Mouse (Mus musculus): ENCODE data around the gene Cntnap2. TPM values are rescaled to one million over a fixed set of nuclear protein-coding genes. Genes with fewer than 3 reads are reported as not detected.

Cntnap2 gene
- polyA plus RNA-seq, 1 experiment from 2014 or later, result 4.7 TPM

- H3K36me3 ChIP-seq, result no peaks in the 10 kb centered on the region
- H3K4me1 ChIP-seq, result peaks cover 8% of the 10 kb centered on the region
- no peak overlapping the region for H3K9ac ChIP-seq
- H3K27me3 ChIP-seq, result no peaks in the 10 kb centered on the region
- no peak for ATAC-seq (ENCODE audit: low FRiP score, low read depth)
- H3K4me2 ChIP-seq (replicated peaks), result no peak overlapping the region
- H3K27ac ChIP-seq, result no peak overlapping the region
- no peaks in the 10 kb centered on the region for H3K9me3 ChIP-seq
- no peak overlapping the region for H3K4me3 ChIP-seq
- WGBS, result 3% methylated on average over 1 of the region's 1 CpGs
These were observed 307.3 kb downstream of the Cntnap2 start for GRCm38 (mm10) chr6:45366442-45366841.

GRCm38 (mm10) chr6:45381126-45381525 is 322.0 kb downstream of the Cntnap2 start:
- Histone ChIP-seq H3K9ac (no peak overlapping the region), H3K27ac (no peak overlapping the region), H3K27me3 (no peaks in the 10 kb centered on the region), H3K4me3 (no peak overlapping the region), H3K4me2 (replicated peaks) (no peak overlapping the region), H3K36me3 (no peaks in the 10 kb centered on the region), H3K4me1 (no peaks in the 10 kb centered on the region), H3K9me3 (no peaks in the 10 kb centered on the region)
- no peak for ATAC-seq (ENCODE audit: low FRiP score, low read depth)
- WGBS, result 66% methylated on average over 7 of the region's 7 CpGs

GRCm38 (mm10) chr6:45389034-45389433 is 329.9 kb downstream of the Cntnap2 start:
- Histone ChIP-seq H3K36me3 (no peaks in the 10 kb centered on the region), H3K4me1 (no peaks in the 10 kb centered on the region), H3K9ac (no peak overlapping the region), H3K9me3 (no peaks in the 10 kb centered on the region), H3K27ac (no peak overlapping the region), H3K4me3 (no peak overlapping the region), H3K4me2 (replicated peaks) (no peak overlapping the region), H3K27me3 (no peaks in the 10 kb centered on the region)
- ATAC-seq (ENCODE audit: low FRiP score, low read depth), result no peak
- WGBS, result 41% methylated on average over 1 of the region's 1 CpGs

GRCm38 (mm10) chr6:45413629-45414028 is 354.5 kb downstream of the Cntnap2 start:
- Histone ChIP-seq H3K27me3 (no peaks in the 10 kb centered on the region), H3K4me3 (no peak overlapping the region), H3K36me3 (no peaks in the 10 kb centered on the region), H3K9me3 (no peaks in the 10 kb centered on the region), H3K4me1 (no peaks in the 10 kb centered on the region), H3K4me2 (replicated peaks) (no peak overlapping the region), H3K9ac (no peak overlapping the region), H3K27ac (no peak overlapping the region)
- 84% methylated on average over 2 of the region's 2 CpGs for WGBS
- no peak for ATAC-seq (ENCODE audit: low FRiP score, low read depth)

- H3K36me3 ChIP-seq, result no peaks in the 10 kb centered on the region
- H3K27ac ChIP-seq, result no peak overlapping the region
- H3K4me2 ChIP-seq (replicated peaks), result no peak overlapping the region
- no peak overlapping the region for H3K4me3 ChIP-seq
- no peaks in the 10 kb centered on the region for H3K9me3 ChIP-seq
- ATAC-seq (ENCODE audit: low FRiP score, low read depth), result no peak
- no peaks in the 10 kb centered on the region for H3K4me1 ChIP-seq
- WGBS, result 94% methylated on average over 1 of the region's 1 CpGs
- no peaks in the 10 kb centered on the region for H3K27me3 ChIP-seq
- no peak overlapping the region for H3K9ac ChIP-seq
These were observed 396.3 kb downstream of the Cntnap2 start for GRCm38 (mm10) chr6:45455424-45455823.

- H3K9me3 ChIP-seq, result no peaks in the 10 kb centered on the region
- WGBS, result 79% methylated on average over 3 of the region's 3 CpGs
- H3K4me2 ChIP-seq (replicated peaks), result no peak overlapping the region
- H3K36me3 ChIP-seq, result no peaks in the 10 kb centered on the region
- no peak overlapping the region for H3K27ac ChIP-seq
- no peak overlapping the region for H3K4me3 ChIP-seq
- no peak for ATAC-seq (ENCODE audit: low FRiP score, low read depth)
- no peak overlapping the region for H3K9ac ChIP-seq
- no peaks in the 10 kb centered on the region for H3K27me3 ChIP-seq
- H3K4me1 ChIP-seq, result no peaks in the 10 kb centered on the region
These were observed 459.1 kb downstream of the Cntnap2 start for GRCm38 (mm10) chr6:45518221-45518620.

GRCm38 (mm10) chr6:45536999-45537398 is 477.8 kb downstream of the Cntnap2 start:
- no peaks in the 10 kb centered on the region for H3K9me3 ChIP-seq
- no peaks in the 10 kb centered on the region for H3K4me1 ChIP-seq
- no peaks in the 10 kb centered on the region for H3K27me3 ChIP-seq
- H3K27ac ChIP-seq, result no peak overlapping the region
- ATAC-seq (ENCODE audit: low FRiP score, low read depth), result no peak
- no peak overlapping the region for H3K4me2 ChIP-seq (replicated peaks)
- no peaks in the 10 kb centered on the region for H3K36me3 ChIP-seq
- no peak overlapping the region for H3K4me3 ChIP-seq
- no peak overlapping the region for H3K9ac ChIP-seq
- 52% methylated on average over 2 of the region's 2 CpGs for WGBS

- Histone ChIP-seq H3K9me3 (no peaks in the 10 kb centered on the region), H3K9ac (no peak overlapping the region), H3K4me1 (no peaks in the 10 kb centered on the region), H3K27ac (no peak overlapping the region), H3K36me3 (no peaks in the 10 kb centered on the region), H3K4me2 (replicated peaks) (no peak overlapping the region), H3K4me3 (no peak overlapping the region), H3K27me3 (no peaks in the 10 kb centered on the region)
- no peak for ATAC-seq (ENCODE audit: low FRiP score, low read depth)
- 81% methylated on average over 7 of the region's 7 CpGs for WGBS
These were observed 485.2 kb downstream of the Cntnap2 start for GRCm38 (mm10) chr6:45544319-45544875.

- Histone ChIP-seq H3K9me3 (no peaks in the 10 kb centered on the region), H3K9ac (no peak overlapping the region), H3K36me3 (no peaks in the 10 kb centered on the region), H3K4me1 (no peaks in the 10 kb centered on the region), H3K27ac (no peak overlapping the region), H3K4me3 (no peak overlapping the region), H3K27me3 (no peaks in the 10 kb centered on the region), H3K4me2 (replicated peaks) (no peak overlapping the region)
- no peak for ATAC-seq (ENCODE audit: low FRiP score, low read depth)
- 71% methylated on average over 1 of the region's 1 CpGs for WGBS
These were observed 500.6 kb downstream of the Cntnap2 start for GRCm38 (mm10) chr6:45559724-45560123.

GRCm38 (mm10) chr6:45584467-45585094 is 525.4 kb downstream of the Cntnap2 start:
- Histone ChIP-seq H3K9me3 (no peaks in the 10 kb centered on the region), H3K27ac (no peak overlapping the region), H3K4me3 (no peak overlapping the region), H3K4me1 (no peaks in the 10 kb centered on the region), H3K27me3 (no peaks in the 10 kb centered on the region), H3K4me2 (replicated peaks) (no peak overlapping the region), H3K9ac (no peak overlapping the region), H3K36me3 (no peaks in the 10 kb centered on the region)
- no peak for ATAC-seq (ENCODE audit: low FRiP score, low read depth)
- 84% methylated on average over 6 of the region's 6 CpGs for WGBS

- Histone ChIP-seq H3K9me3 (no peaks in the 10 kb centered on the region), H3K4me2 (replicated peaks) (no peak overlapping the region), H3K36me3 (no peaks in the 10 kb centered on the region), H3K4me3 (no peak overlapping the region), H3K9ac (no peak overlapping the region), H3K27me3 (no peaks in the 10 kb centered on the region), H3K4me1 (no peaks in the 10 kb centered on the region), H3K27ac (no peak overlapping the region)
- ATAC-seq (ENCODE audit: low FRiP score, low read depth), result no peak
These were observed 529.9 kb downstream of the Cntnap2 start for GRCm38 (mm10) chr6:45589084-45589483.

- Histone ChIP-seq H3K9ac (no peak overlapping the region), H3K36me3 (no peaks in the 10 kb centered on the region)
- ATAC-seq (ENCODE audit: low FRiP score, low read depth), result no peak
These were observed 587.9 kb downstream of the Cntnap2 start for GRCm38 (mm10) chr6:45647017-45647416.

GRCm38 (mm10) chr6:45648419-45648818 is 589.3 kb downstream of the Cntnap2 start:
- Histone ChIP-seq H3K4me1 (no peaks in the 10 kb centered on the region), H3K9me3 (no peaks in the 10 kb centered on the region), H3K4me2 (replicated peaks) (no peak overlapping the region), H3K27ac (no peak overlapping the region), H3K4me3 (no peak overlapping the region), H3K36me3 (no peaks in the 10 kb centered on the region), H3K27me3 (no peaks in the 10 kb centered on the region), H3K9ac (no peak overlapping the region)
- WGBS, result 82% methylated on average over 2 of the region's 2 CpGs
- no peak for ATAC-seq (ENCODE audit: low FRiP score, low read depth)

More at GRCm38 (mm10) chr6:45647017-45647416, 587.9 kb downstream of the Cntnap2 start:
- Histone ChIP-seq H3K4me3 (no peak overlapping the region), H3K27me3 (no peaks in the 10 kb centered on the region), H3K9me3 (no peaks in the 10 kb centered on the region), H3K4me2 (replicated peaks) (no peak overlapping the region), H3K4me1 (no peaks in the 10 kb centered on the region), H3K27ac (no peak overlapping the region)
